Mouse (Mus musculus) embryonic fibroblast, embryonic 13.5 days (primary cell): Measurements from ENCODE around the gene Sbf2.
A peak's percentile ranks its signal among the peaks of the same experiment; 100 is the strongest.

Experiments used
- CTCF ChIP-seq: IDR thresholded peaks from 2 replicates; pipeline ENCODE4 v1.5.1; 2011; ENCODE audit warnings: mild to moderate bottlenecking, control low read depth, low read length, moderate library complexity, borderline replicate concordance; ENCODE audit not compliant: insufficient read depth
- POLR2A ChIP-seq: IDR thresholded peaks from 2 replicates; pipeline ENCODE4 v1.6.1; 2011; ENCODE audit warnings: low read depth, mild to moderate bottlenecking, control low read depth, low read length, moderate library complexity

DNA sequence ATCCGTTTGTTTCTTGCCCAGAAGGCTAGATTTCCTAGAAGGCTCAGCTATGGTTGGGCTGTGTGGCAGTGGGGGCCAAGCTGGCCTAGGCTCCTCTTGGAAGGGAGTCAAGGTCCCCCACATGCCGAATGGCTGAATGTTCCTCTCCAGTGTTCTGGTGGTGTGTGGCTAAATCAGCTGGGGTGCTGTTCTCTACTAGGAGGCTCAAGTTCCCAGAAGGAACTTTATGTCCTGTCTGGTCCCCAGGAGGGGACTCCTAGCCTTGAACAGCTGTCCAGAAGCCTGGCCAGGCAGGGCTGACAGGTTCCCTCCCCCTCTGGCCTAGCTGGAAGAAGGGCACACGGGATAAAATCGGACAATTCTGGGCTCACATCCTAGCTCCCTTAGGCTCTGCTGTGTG lies 317.1 kb downstream of the Sbf2 start:
- TF ChIP-seq CTCF = no peak
- peak; percentile 45; the same call in 1 of the 2 replicates for TF ChIP-seq POLR2A
